Mouse (Mus musculus): ENCODE measurements around the gene Slc52a3. TPM values are rescaled to one million over a fixed set of nuclear protein-coding genes. Genes with fewer than 3 reads are reported as not detected.

Gene Slc52a3
- total and polyA plus RNA-seq, 3 experiments, result 14.8 to 17.0 TPM; not detected in 1

DNA sequence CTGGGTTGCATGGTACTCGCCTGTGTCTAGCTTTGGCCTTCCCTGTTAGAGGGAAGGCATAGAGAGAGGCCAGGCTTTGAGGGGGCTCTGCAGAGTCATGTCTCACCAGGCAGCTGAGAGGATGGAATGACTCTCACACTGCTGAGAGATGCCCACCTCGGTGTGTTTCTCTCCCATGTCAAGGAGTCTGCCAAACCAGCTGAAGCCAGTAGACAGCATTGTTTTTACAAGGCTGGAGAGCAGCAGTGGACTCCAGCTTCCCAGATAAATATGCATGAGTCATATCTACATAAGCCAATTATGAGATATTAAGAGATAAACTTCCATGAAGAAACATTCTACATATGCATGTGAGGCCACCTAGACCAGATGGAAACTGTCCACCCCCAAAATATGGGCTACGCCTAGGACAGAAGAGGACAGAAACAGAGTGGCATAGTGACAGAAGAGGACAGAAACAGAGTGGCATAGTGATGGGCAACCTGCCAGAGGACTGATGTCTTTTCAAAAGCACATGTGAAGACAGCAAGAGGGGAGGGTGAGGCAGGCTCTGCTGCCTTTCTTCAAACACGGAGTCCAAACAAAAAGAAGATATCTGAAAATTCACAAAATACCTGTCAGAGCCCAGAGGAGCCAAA is 39.7 kb upstream of the Slc52a3 start:
- Histone ChIP-seq H3K9me3 (replicated peaks; ENCODE audit: insufficient read depth, low read length) (no peaks in the 10 kb centered on the region), H3K27me3 (ENCODE audit: control insufficient read depth in 1 of 2, insufficient read depth in 2 of 2, low read length in 2 of 2) (no peaks in the 10 kb centered on the region), H3K36me3 (ENCODE audit: control insufficient read depth in 1 of 2, insufficient read depth in 2 of 2, low read length in 2 of 2) (no peaks in the 10 kb centered on the region), H3K4me3 (ENCODE audit: control insufficient read depth in 1 of 2, insufficient read depth in 1 of 2, low read depth in 2 of 2, low read length in 2 of 2) (no peak overlapping the region), H3K9ac (ENCODE audit: control insufficient read depth, low read depth, low read length, poor library complexity, severe bottlenecking) (no peak overlapping the region), H3K27ac (ENCODE audit: control insufficient read depth, low read depth, low read length) (no peak overlapping the region), H3K4me1 (ENCODE audit: control insufficient read depth in 1 of 2, insufficient read depth in 2 of 2, low read length in 2 of 2) (no peaks in the 10 kb centered on the region), H3K79me2 (ENCODE audit: control insufficient read depth, insufficient read depth, low read length, poor library complexity) (no peaks in the 10 kb centered on the region)
- TF ChIP-seq UBTF (IDR thresholded peaks at IDR 0.05; ENCODE audit: borderline replicate concordance, insufficient read depth, low read depth, low read length), result no peak
- TF ChIP-seq CTCF (IDR thresholded peaks at IDR 0.05 in 2 of 3, conservative IDR thresholded peaks at IDR 0.05 in 1 of 3; ENCODE audit: control insufficient read depth in 1 of 3, insufficient read depth in 1 of 3, low read depth in 2 of 3, low read length in 3 of 3, poor library complexity in 1 of 3, severe bottlenecking in 1 of 3), result no peak
- no peak for TF ChIP-seq HCFC1 (IDR thresholded peaks at IDR 0.05; ENCODE audit: low read depth, low read length)
- TF ChIP-seq MYB (IDR thresholded peaks at IDR 0.05; ENCODE audit: low read depth, low read length), result no peak
- TF ChIP-seq SMC3 (IDR thresholded peaks at IDR 0.05; ENCODE audit: low read depth, low read length), result no peak
- no peak for TF ChIP-seq GATA1 (IDR thresholded peaks at IDR 0.05; ENCODE audit: low read depth, low read length)
- TF ChIP-seq MEF2A (IDR thresholded peaks at IDR 0.05; ENCODE audit: extremely low read depth, insufficient replicate concordance, low read depth, low read length, poor library complexity, severe bottlenecking), result no peak
- no peak for TF ChIP-seq SIN3A (IDR thresholded peaks at IDR 0.05; ENCODE audit: low read length)
- TF ChIP-seq TCF12 (IDR thresholded peaks at IDR 0.05; ENCODE audit: low read depth, low read length), result no peak
- TF ChIP-seq POLR2AphosphoS2 (IDR thresholded peaks at IDR 0.05; ENCODE audit: low read length), result no peak
- no peak for TF ChIP-seq JUND (IDR thresholded peaks at IDR 0.05; ENCODE audit: low read depth, low read length)
- TF ChIP-seq MAX (IDR thresholded peaks at IDR 0.05; ENCODE audit: low read length), result no peak
- no peak for TF ChIP-seq CHD2 (IDR thresholded peaks at IDR 0.05; ENCODE audit: low read length)
- TF ChIP-seq ZC3H11A (IDR thresholded peaks at IDR 0.05; ENCODE audit: low read depth, low read length), result no peak
- no peak for TF ChIP-seq TAL1 (IDR thresholded peaks at IDR 0.05; ENCODE audit: low read length)
- TF ChIP-seq ZKSCAN1 (IDR thresholded peaks at IDR 0.05; ENCODE audit: low read depth, low read length), result no peak
- no peak for TF ChIP-seq CHD1 (IDR thresholded peaks at IDR 0.05; ENCODE audit: low read depth, low read length)
- TF ChIP-seq MXI1 (IDR thresholded peaks at IDR 0.05; ENCODE audit: low read depth, low read length), result no peak
- TF ChIP-seq NRF1 (IDR thresholded peaks at IDR 0.05; ENCODE audit: insufficient read depth, low read depth, low read length, poor library complexity, severe bottlenecking), result no peak
- DNase-seq (ENCODE audit: low read depth, low spot score), result no peak

DNA sequence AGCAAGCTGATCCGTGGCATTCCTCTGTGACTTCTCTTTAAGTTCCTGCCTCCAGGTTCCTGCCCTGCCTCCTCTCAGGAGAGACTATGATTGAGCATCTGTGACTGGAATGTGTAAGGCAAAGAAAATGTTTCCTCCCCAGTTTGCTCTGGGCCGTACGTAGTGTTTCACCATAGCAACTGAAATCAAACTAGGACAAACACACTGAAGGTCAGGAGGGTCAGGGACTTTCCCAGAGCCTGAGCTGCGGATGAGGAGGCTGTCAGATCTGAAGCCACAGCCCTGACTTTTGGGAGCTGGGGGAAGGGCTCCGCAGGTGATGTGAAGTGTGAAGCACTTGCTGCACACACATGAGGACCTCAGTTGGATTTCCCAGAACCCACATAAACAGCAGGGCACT is 37.0 kb upstream of the Slc52a3 start:
- Histone ChIP-seq H3K27me3 (ENCODE audit: control insufficient read depth in 1 of 2, insufficient read depth in 2 of 2, low read length in 2 of 2) (no peaks in the 10 kb centered on the region), H3K4me1 (ENCODE audit: control insufficient read depth in 1 of 2, insufficient read depth in 2 of 2, low read length in 2 of 2) (no peaks in the 10 kb centered on the region), H3K36me3 (ENCODE audit: control insufficient read depth in 1 of 2, insufficient read depth in 2 of 2, low read length in 2 of 2) (no peaks in the 10 kb centered on the region), H3K79me2 (ENCODE audit: control insufficient read depth, insufficient read depth, low read length, poor library complexity) (no peaks in the 10 kb centered on the region), H3K9me3 (replicated peaks; ENCODE audit: insufficient read depth, low read length) (no peaks in the 10 kb centered on the region), H3K4me3 (ENCODE audit: control insufficient read depth in 1 of 2, insufficient read depth in 1 of 2, low read depth in 2 of 2, low read length in 2 of 2) (no peak overlapping the region), H3K27ac (ENCODE audit: control insufficient read depth, low read depth, low read length) (no peak overlapping the region), H3K9ac (ENCODE audit: control insufficient read depth, low read depth, low read length, poor library complexity, severe bottlenecking) (no peak overlapping the region)
- DNase-seq (ENCODE audit: low read depth, low spot score), result no peak
- no peak for TF ChIP-seq CHD2 (IDR thresholded peaks at IDR 0.05; ENCODE audit: low read length)
- no peak for TF ChIP-seq GABPA (IDR thresholded peaks at IDR 0.05; ENCODE audit: low read depth, low read length)
- TF ChIP-seq POLR2AphosphoS2 (IDR thresholded peaks at IDR 0.05; ENCODE audit: low read length), result no peak
- no peak for TF ChIP-seq POLR2A (IDR thresholded peaks at IDR 0.05; ENCODE audit: control insufficient read depth in 1 of 2, insufficient read depth in 1 of 2, low read depth in 1 of 2, low read length in 2 of 2, poor library complexity in 1 of 2)
- TF ChIP-seq RCOR1 (IDR thresholded peaks at IDR 0.05; ENCODE audit: low read depth, low read length), result no peak
